Mouse (Mus musculus): ENCODE results near the gene Sord. TPM values are rescaled to one million over a fixed set of nuclear protein-coding genes. Genes with fewer than 3 reads are reported as not detected.

The Sord gene
- polyA plus RNA-seq, 1 experiment from 2014 or later: 16.0 TPM

GRCm38 (mm10) chr2:122223654-122224053 lies 10.9 kb upstream of the Sord start:
- no peak for TF ChIP-seq CTCF (IDR thresholded peaks at IDR 0.05; ENCODE audit: low read depth)
- DNase-seq: no peak
- no peak for ATAC-seq (ENCODE audit: insufficient read depth)
- no peaks in the 10 kb centered on the region for H3K36me3 ChIP-seq (ENCODE audit: insufficient read depth)
- H3K27ac ChIP-seq (ENCODE audit: low read depth): no peak overlapping the region
- H3K9me3 ChIP-seq (ENCODE audit: low read depth, low read length): no peaks in the 10 kb centered on the region
- H3K9ac ChIP-seq: no peak overlapping the region
- H3K4me2 ChIP-seq: no peak overlapping the region
- no peaks in the 10 kb centered on the region for H3K4me1 ChIP-seq (ENCODE audit: insufficient read depth)
- H3K4me3 ChIP-seq (ENCODE audit: low read depth, low read length): no peak overlapping the region
- no peaks in the 10 kb centered on the region for H3K27me3 ChIP-seq (ENCODE audit: insufficient read depth, low read length)

GRCm38 (mm10) chr2:122230395-122230794 lies 4.2 kb upstream of the Sord start:
- no peaks in the 10 kb centered on the region for H3K36me3 ChIP-seq (ENCODE audit: insufficient read depth)
- ATAC-seq (ENCODE audit: insufficient read depth) (no peak), DNase-seq (no peak)
- H3K27me3 ChIP-seq (ENCODE audit: insufficient read depth, low read length): no peaks in the 10 kb centered on the region
- H3K27ac ChIP-seq (ENCODE audit: low read depth): no peak overlapping the region
- 77% methylated on average over 6 of the region's 6 CpGs for WGBS
- H3K4me2 ChIP-seq: no peak overlapping the region
- H3K4me1 ChIP-seq (ENCODE audit: insufficient read depth): peaks cover 4% of the 10 kb centered on the region; the same call in 1 of the 2 replicates
- H3K9ac ChIP-seq: no peak overlapping the region
- no peak overlapping the region for H3K4me3 ChIP-seq (ENCODE audit: low read depth, low read length)
- H3K9me3 ChIP-seq (ENCODE audit: low read depth, low read length): no peaks in the 10 kb centered on the region
- TF ChIP-seq CTCF (IDR thresholded peaks at IDR 0.05; ENCODE audit: low read depth): no peak

GRCm38 (mm10) chr2:122231616-122232015 lies 2.9 kb upstream of the Sord start:
- Histone ChIP-seq H3K9ac (no peak overlapping the region), H3K4me1 (ENCODE audit: insufficient read depth) (peaks cover 4% of the 10 kb centered on the region; the same call in 1 of the 2 replicates), H3K27me3 (ENCODE audit: insufficient read depth, low read length) (no peaks in the 10 kb centered on the region), H3K36me3 (ENCODE audit: insufficient read depth) (no peaks in the 10 kb centered on the region), H3K9me3 (ENCODE audit: low read depth, low read length) (no peaks in the 10 kb centered on the region), H3K4me2 (no peak overlapping the region), H3K27ac (ENCODE audit: low read depth) (no peak overlapping the region), H3K4me3 (ENCODE audit: low read depth, low read length) (no peak overlapping the region)
- no peak for DNase-seq
- no peak for TF ChIP-seq CTCF (IDR thresholded peaks at IDR 0.05; ENCODE audit: low read depth)
- WGBS: 80% methylated on average over 9 of the region's 9 CpGs
- no peak for ATAC-seq (ENCODE audit: insufficient read depth)

GRCm38 (mm10) chr2:122233341-122233740 lies 1.2 kb upstream of the Sord start:
- H3K4me1 ChIP-seq (ENCODE audit: insufficient read depth): peaks cover 4% of the 10 kb centered on the region; the same call in 1 of the 2 replicates
- no peak for TF ChIP-seq CTCF (IDR thresholded peaks at IDR 0.05; ENCODE audit: low read depth)
- H3K9ac ChIP-seq: no peak overlapping the region
- no peaks in the 10 kb centered on the region for H3K36me3 ChIP-seq (ENCODE audit: insufficient read depth)
- H3K27ac ChIP-seq (ENCODE audit: low read depth): no peak overlapping the region
- DNase-seq (no peak), ATAC-seq (ENCODE audit: insufficient read depth) (no peak)
- WGBS: 53% methylated on average over 5 of the region's 5 CpGs
- no peaks in the 10 kb centered on the region for H3K27me3 ChIP-seq (ENCODE audit: insufficient read depth, low read length)
- peak overlapping the region; percentile 81; the same call in 1 of the 2 replicates for H3K4me2 ChIP-seq
- H3K9me3 ChIP-seq (ENCODE audit: low read depth, low read length): no peaks in the 10 kb centered on the region
- H3K4me3 ChIP-seq (ENCODE audit: low read depth, low read length): no peak overlapping the region

- Histone ChIP-seq H3K4me2 (peak overlapping the region; percentile 81), H3K36me3 (ENCODE audit: insufficient read depth) (no peaks in the 10 kb centered on the region), H3K27me3 (ENCODE audit: insufficient read depth, low read length) (no peaks in the 10 kb centered on the region), H3K4me3 (ENCODE audit: low read depth, low read length) (peak overlapping the region; percentile 56), H3K9ac (peak overlapping the region; percentile 53), H3K4me1 (ENCODE audit: insufficient read depth) (peaks cover 4% of the 10 kb centered on the region; the same call in 1 of the 2 replicates), H3K27ac (ENCODE audit: low read depth) (peak overlapping the region; percentile 50), H3K9me3 (ENCODE audit: low read depth, low read length) (no peaks in the 10 kb centered on the region)
- DNase-seq (peak; percentile 67), ATAC-seq (ENCODE audit: insufficient read depth) (no peak)
- TF ChIP-seq CTCF (IDR thresholded peaks at IDR 0.05; ENCODE audit: low read depth): no peak
- WGBS: 4% methylated on average over 26 of the region's 26 CpGs
Measured at GRCm38 (mm10) chr2:122233759-122234557, 591 bp upstream of the Sord start.

GRCm38 (mm10) chr2:122235425-122235824 lies 876 bp downstream of the Sord start:
- WGBS: 76% methylated on average over 2 of the region's 2 CpGs
- no peak for TF ChIP-seq CTCF (IDR thresholded peaks at IDR 0.05; ENCODE audit: low read depth)
- Histone ChIP-seq H3K4me1 (ENCODE audit: insufficient read depth) (peaks cover 4% of the 10 kb centered on the region; the same call in 1 of the 2 replicates), H3K9ac (no peak overlapping the region), H3K4me2 (peak overlapping the region; percentile 81), H3K4me3 (ENCODE audit: low read depth, low read length) (peak overlapping the region; percentile 56; the same call in 1 of the 2 replicates), H3K36me3 (ENCODE audit: insufficient read depth) (no peaks in the 10 kb centered on the region), H3K27ac (ENCODE audit: low read depth) (no peak overlapping the region), H3K9me3 (ENCODE audit: low read depth, low read length) (no peaks in the 10 kb centered on the region), H3K27me3 (ENCODE audit: insufficient read depth, low read length) (no peaks in the 10 kb centered on the region)
- ATAC-seq (ENCODE audit: insufficient read depth) (no peak), DNase-seq (no peak)

- Histone ChIP-seq H3K4me2 (no peak overlapping the region), H3K27ac (ENCODE audit: low read depth) (no peak overlapping the region), H3K4me3 (ENCODE audit: low read depth, low read length) (no peak overlapping the region), H3K4me1 (ENCODE audit: insufficient read depth) (peaks cover 4% of the 10 kb centered on the region; the same call in 1 of the 2 replicates), H3K9me3 (ENCODE audit: low read depth, low read length) (no peaks in the 10 kb centered on the region), H3K36me3 (ENCODE audit: insufficient read depth) (no peaks in the 10 kb centered on the region), H3K27me3 (ENCODE audit: insufficient read depth, low read length) (no peaks in the 10 kb centered on the region), H3K9ac (no peak overlapping the region)
- no peak for TF ChIP-seq CTCF (IDR thresholded peaks at IDR 0.05; ENCODE audit: low read depth)
- ATAC-seq (ENCODE audit: insufficient read depth) (no peak), DNase-seq (no peak)
Measured at GRCm38 (mm10) chr2:122236321-122236720, 1.8 kb downstream of the Sord start.

Measured in lung, embryonic 14.5 days (tissue).